Mouse (Mus musculus) megakaryocyte progenitor cell, adult 5-6 weeks (primary cell): ENCODE measurements around the gene Ncoa5. TPM values are rescaled to one million over a fixed set of nuclear protein-coding genes. Genes with fewer than 3 reads are reported as not detected.
A peak's percentile ranks its signal among the peaks of the same experiment; 100 is the strongest.

Experiments
- ATAC-seq: replicated peaks from 2 replicates; pipeline ENCODE4 v1.8.0; 2016; ENCODE audit warnings: mild to moderate bottlenecking, moderate TSS enrichment, inconsistent platforms; ENCODE audit not compliant: poor library complexity
- total RNA-seq, 2 experiments: library from RNA; stranded (forward) in 1 of 2; stranded (reverse) in 1 of 2; fragments of 157-497, 149-512 nt in 1 of 2; fragments of 200-1000 nt in 1 of 2; gene quantifications; 2 replicates each; pipeline versions ENCODE4 v1.2.3 to v1.2.4; 2015 to 2017

The Ncoa5 gene
- total RNA-seq, 2 experiments from 2014 or later = 17.0 to 31.2 TPM

GRCm38 (mm10) chr2:164996848-164997720 is 37.6 kb downstream of the Ncoa5 start:
- ATAC-seq = no peak

GRCm38 (mm10) chr2:164995976-164996375 is 38.7 kb downstream of the Ncoa5 start:
- no peak for ATAC-seq

- ATAC-seq = no peak
Observed at GRCm38 (mm10) chr2:164994659-164995428, 39.8 kb downstream of the Ncoa5 start.

- ATAC-seq = no peak
Observed at GRCm38 (mm10) chr2:164994156-164994555, 40.5 kb downstream of the Ncoa5 start.

GRCm38 (mm10) chr2:164991808-164992207 is 42.9 kb downstream of the Ncoa5 start:
- peak; percentile 77 for ATAC-seq

- ATAC-seq = no peak
Observed at GRCm38 (mm10) chr2:164991111-164991510, 43.6 kb downstream of the Ncoa5 start.

GRCm38 (mm10) chr2:164988777-164989176 is 45.9 kb downstream of the Ncoa5 start:
- no peak for ATAC-seq

- no peak for ATAC-seq
Observed at GRCm38 (mm10) chr2:164986371-164987027, 48.2 kb downstream of the Ncoa5 start.

GRCm38 (mm10) chr2:164985962-164986361 is 48.7 kb downstream of the Ncoa5 start:
- no peak for ATAC-seq

GRCm38 (mm10) chr2:164979749-164980148 is 54.9 kb downstream of the Ncoa5 start:
- ATAC-seq = peak; percentile 76

GRCm38 (mm10) chr2:164975611-164976010 is 59.1 kb downstream of the Ncoa5 start:
- no peak for ATAC-seq

GRCm38 (mm10) chr2:164972646-164973045 is 62.0 kb downstream of the Ncoa5 start:
- ATAC-seq = no peak

- no peak for ATAC-seq
Observed at GRCm38 (mm10) chr2:164970631-164971196, 64.0 kb downstream of the Ncoa5 start.

GRCm38 (mm10) chr2:164969348-164969781 is 65.3 kb downstream of the Ncoa5 start:
- ATAC-seq = no peak

- ATAC-seq = peak; percentile 76
Observed at GRCm38 (mm10) chr2:164968451-164968851, 66.2 kb downstream of the Ncoa5 start.

GRCm38 (mm10) chr2:164967761-164968440 is 66.8 kb downstream of the Ncoa5 start:
- ATAC-seq = no peak

- ATAC-seq = no peak
Observed at GRCm38 (mm10) chr2:164967193-164967592, 67.5 kb downstream of the Ncoa5 start.

GRCm38 (mm10) chr2:164966381-164966780 is 68.3 kb downstream of the Ncoa5 start:
- no peak for ATAC-seq

- no peak for ATAC-seq
Observed at GRCm38 (mm10) chr2:164964981-164965380, 69.7 kb downstream of the Ncoa5 start.

- ATAC-seq = no peak
Observed at GRCm38 (mm10) chr2:164964242-164964894, 70.3 kb downstream of the Ncoa5 start.
